Mouse (Mus musculus) heart, postnatal 0 days (tissue): ENCODE data around the gene Lrp2. TPM values are rescaled to one million over a fixed set of nuclear protein-coding genes. Genes with fewer than 3 reads are reported as not detected.

ENCODE experiments used
- ATAC-seq: fragments of 200-750 bp; cut with Nextera tagmentation; 2 replicates; pipeline ENCODE4 v1.8.0; 2017; ENCODE audit warnings: low read depth, moderate number of reproducible peaks, moderate library complexity; ENCODE audit not compliant: insufficient read depth
- DNase-seq: peaks from one replicate; pipeline ENCODE4 v3.0.0-alpha.2; 2016; ENCODE audit warnings: low spot score
- H3K27ac ChIP-seq: fragments of 300-500 bp; sonication (generic); 2 replicates; pipeline ENCODE4 v1.5.1; 2014; ENCODE audit warnings: low read depth, mild to moderate bottlenecking
- H3K27me3 ChIP-seq: fragments of 300-500 bp; sonication (generic); 2 replicates; pipeline ENCODE4 v1.6.1; 2014; ENCODE audit warnings: low read length, mixed read lengths; ENCODE audit not compliant: control insufficient read depth, insufficient read depth
- H3K36me3 ChIP-seq: fragments of 300-500 bp; sonication (generic); replicated peaks from 2 replicates; pipeline ENCODE4 v1.6.1; 2014; ENCODE audit warnings: low read length, mixed read lengths; ENCODE audit not compliant: control insufficient read depth, insufficient read depth
- H3K4me1 ChIP-seq: fragments of 300-500 bp; sonication (generic); 2 replicates; pipeline ENCODE4 v1.6.1; 2014; ENCODE audit warnings: antibody characterized with exemption; ENCODE audit not compliant: control insufficient read depth, insufficient read depth
- H3K4me2 ChIP-seq: fragments of 300-500 bp; sonication (generic); 2 replicates; pipeline ENCODE4 v1.6.1; 2014; ENCODE audit warnings: low read depth, mild to moderate bottlenecking, low read length, moderate library complexity
- H3K4me3 ChIP-seq: fragments of 300-500 bp; sonication (generic); 2 replicates; pipeline ENCODE4 v1.5.1; 2014; ENCODE audit warnings: low read depth, low read length
- H3K9ac ChIP-seq: fragments of 300-500 bp; sonication (generic); replicated peaks from 2 replicates; pipeline ENCODE4 v1.6.1; 2014; ENCODE audit warnings: low read depth, low read length, mixed read lengths
- H3K9me3 ChIP-seq: fragments of 300-500 bp; sonication (generic); replicated peaks from 2 replicates; pipeline ENCODE4 v1.6.1; 2016; ENCODE audit warnings: low read length; ENCODE audit not compliant: control insufficient read depth
- CTCF ChIP-seq: IDR thresholded peaks from 2 replicates; pipeline ENCODE4 v1.5.1; 2016; ENCODE audit warnings: antibody characterized with exemption, control low read depth, low read depth
- EP300 ChIP-seq: IDR thresholded peaks from 2 replicates; pipeline ENCODE4 v1.6.1; 2016; ENCODE audit warnings: antibody characterized with exemption, low read depth
- WGBS: fragments of 180-500 bp; shearing (Covaris S2); extraction: QIAGEN DNeasy Blood & Tissue Kit; methylation state at CpG from one replicate; pipeline ENCODE4 v1.1.7; 2014; 5-methylcytosine and 5-hydroxymethylcytosine counted together
- polyA plus RNA-seq: library from polyadenylated mRNA; unstranded; fragments of >200 nt; fragmentation: Nextera tagmentation; extraction: Ambion mirVana; gene quantifications from 2 replicates; pipeline ENCODE4 v1.2.1, GENCODE M21; 2015
- total RNA-seq: library from RNA; depleted of rRNA; stranded (reverse); fragments of >200 nt; gene quantifications from 2 replicates; pipeline ENCODE4 v1.2.3, GENCODE M21; 2014; ENCODE audit warnings: low replicate concordance

Gene Lrp2
- total and polyA plus RNA-seq, 2 experiments from 2014 or later = 0.23 to 3.2 TPM

DNA sequence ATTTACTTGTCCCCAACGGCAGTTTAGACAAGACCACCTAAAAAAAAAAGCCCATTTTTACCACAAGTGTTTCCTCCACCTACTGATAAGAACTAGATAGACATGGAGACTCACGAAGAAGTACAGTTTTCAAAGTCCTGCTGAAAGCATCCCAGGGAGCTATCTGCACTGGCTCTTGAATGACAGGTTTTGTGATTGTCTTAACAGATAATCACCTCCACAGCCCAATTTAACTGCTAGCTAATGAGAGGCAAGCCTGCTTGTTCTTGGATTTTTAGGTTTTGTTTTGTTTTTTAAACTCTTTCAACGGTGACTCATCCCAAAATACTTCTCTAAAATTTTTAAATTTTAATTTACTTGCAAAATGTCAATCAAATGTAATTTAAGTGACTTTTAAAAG is 144.2 kb downstream of the Lrp2 start:
- 22% methylated on average over 3 of the region's 3 CpGs for WGBS
- ATAC-seq = no peak
- no peak for TF ChIP-seq EP300
- TF ChIP-seq CTCF = no peak

GRCm38 (mm10) chr2:69428116-69428515 is 157.7 kb downstream of the Lrp2 start:
- no peaks in the 10 kb centered on the region for H3K4me1 ChIP-seq
- no peak overlapping the region for H3K27ac ChIP-seq
- H3K9ac ChIP-seq = no peak overlapping the region
- no peaks in the 10 kb centered on the region for H3K36me3 ChIP-seq
- H3K9me3 ChIP-seq = no peaks in the 10 kb centered on the region
- no peak overlapping the region for H3K4me3 ChIP-seq
- DNase-seq (peak; percentile 58), ATAC-seq (no peak)
- 28% methylated on average over 3 of the region's 3 CpGs for WGBS
- H3K27me3 ChIP-seq = no peaks in the 10 kb centered on the region
- no peak for TF ChIP-seq EP300
- peak; percentile 85 for TF ChIP-seq CTCF
- no peak overlapping the region for H3K4me2 ChIP-seq

More for the DNA sequence above, 144.2 kb downstream of the Lrp2 start:
- Histone ChIP-seq H3K4me3 (no peak overlapping the region), H3K9me3 (no peaks in the 10 kb centered on the region), H3K4me1 (no peaks in the 10 kb centered on the region), H3K27me3 (no peaks in the 10 kb centered on the region), H3K4me2 (no peak overlapping the region), H3K27ac (no peak overlapping the region), H3K9ac (no peak overlapping the region), H3K36me3 (no peaks in the 10 kb centered on the region)
- no peak for DNase-seq

- Histone ChIP-seq H3K9me3 (no peaks in the 10 kb centered on the region), H3K27ac (no peak overlapping the region), H3K4me3 (no peak overlapping the region), H3K4me1 (no peaks in the 10 kb centered on the region), H3K36me3 (no peaks in the 10 kb centered on the region), H3K4me2 (no peak overlapping the region), H3K9ac (no peak overlapping the region), H3K27me3 (no peaks in the 10 kb centered on the region)
- ATAC-seq = no peak
- DNase-seq = no peak
- 82% methylated on average over 10 of the region's 10 CpGs for WGBS
- TF ChIP-seq EP300 (no peak), CTCF (no peak)
Observed at GRCm38 (mm10) chr2:69427141-69427540, 158.7 kb downstream of the Lrp2 start.

GRCm38 (mm10) chr2:69426081-69426480 is 159.8 kb downstream of the Lrp2 start:
- Histone ChIP-seq H3K27me3 (no peaks in the 10 kb centered on the region), H3K4me1 (no peaks in the 10 kb centered on the region), H3K4me3 (no peak overlapping the region), H3K4me2 (no peak overlapping the region), H3K9me3 (no peaks in the 10 kb centered on the region), H3K36me3 (no peaks in the 10 kb centered on the region), H3K27ac (no peak overlapping the region), H3K9ac (no peak overlapping the region)
- TF ChIP-seq CTCF = no peak
- no peak for TF ChIP-seq EP300
- DNase-seq (no peak), ATAC-seq (no peak)
- WGBS = 70% methylated on average over 1 of the region's 1 CpGs

DNA sequence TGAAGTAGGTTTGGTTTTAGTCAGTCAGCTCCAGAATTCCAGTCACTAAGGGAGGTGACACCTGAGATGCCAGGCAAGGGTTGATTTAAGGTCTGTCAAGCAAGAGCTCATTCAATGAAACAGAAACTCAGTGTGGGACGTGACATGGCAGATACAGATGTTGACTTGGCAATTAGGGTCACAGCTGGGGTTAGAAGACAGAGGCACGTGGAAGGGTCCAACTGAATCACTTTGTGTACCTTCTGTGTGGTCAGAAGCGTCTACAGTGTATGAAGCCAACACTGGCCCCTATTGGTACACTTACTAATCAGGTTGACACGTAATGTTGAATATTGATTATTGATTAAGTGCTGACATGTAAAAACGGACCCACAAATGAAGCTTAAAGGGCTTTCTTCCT is 161.0 kb downstream of the Lrp2 start:
- Histone ChIP-seq H3K36me3 (no peaks in the 10 kb centered on the region), H3K9ac (no peak overlapping the region), H3K27me3 (no peaks in the 10 kb centered on the region), H3K4me3 (no peak overlapping the region), H3K4me1 (no peaks in the 10 kb centered on the region), H3K4me2 (no peak overlapping the region), H3K27ac (no peak overlapping the region), H3K9me3 (no peaks in the 10 kb centered on the region)
- TF ChIP-seq CTCF = no peak
- no peak for TF ChIP-seq EP300
- no peak for DNase-seq
- 62% methylated on average over 5 of the region's 5 CpGs for WGBS
- no peak for ATAC-seq

- WGBS = 26% methylated on average over 11 of the region's 11 CpGs
- Histone ChIP-seq H3K9me3 (no peaks in the 10 kb centered on the region), H3K4me1 (no peaks in the 10 kb centered on the region), H3K27ac (no peak overlapping the region), H3K4me3 (no peak overlapping the region), H3K36me3 (no peaks in the 10 kb centered on the region), H3K9ac (no peak overlapping the region), H3K27me3 (no peaks in the 10 kb centered on the region), H3K4me2 (no peak overlapping the region)
- ATAC-seq = no peak
- TF ChIP-seq EP300 = no peak
- TF ChIP-seq CTCF = no peak
- DNase-seq = no peak
Observed at GRCm38 (mm10) chr2:69418294-69418881, 167.5 kb downstream of the Lrp2 start.
